Mouse (Mus musculus): Measurements from ENCODE around the gene Olfr1140.

Gene Olfr1140

DNA sequence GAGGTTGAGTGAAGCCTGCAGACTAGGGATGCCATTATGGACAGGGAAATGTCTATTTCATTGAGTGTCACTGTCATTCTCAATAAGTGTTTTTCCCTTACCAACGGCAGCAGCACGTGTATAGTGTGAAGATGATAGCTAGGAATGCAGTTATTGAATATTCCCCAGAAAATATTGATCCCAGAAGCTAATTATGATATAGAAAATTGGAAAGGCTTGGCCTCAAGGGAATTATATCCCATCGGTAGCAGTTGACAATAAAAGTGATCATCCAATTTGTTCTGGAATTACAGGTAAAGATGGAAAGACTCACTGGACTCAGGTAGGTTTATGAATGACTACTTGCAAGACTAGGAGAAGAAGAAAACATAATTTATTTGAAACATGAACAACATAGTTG is at the start of gene Olfr1140:
Gene Olfr1140 (plus strand): TSS at position 301 of the 400 bp plus-strand sequence.
- DNase-seq (ENCODE audit: low spot score) = no peak

DNA sequence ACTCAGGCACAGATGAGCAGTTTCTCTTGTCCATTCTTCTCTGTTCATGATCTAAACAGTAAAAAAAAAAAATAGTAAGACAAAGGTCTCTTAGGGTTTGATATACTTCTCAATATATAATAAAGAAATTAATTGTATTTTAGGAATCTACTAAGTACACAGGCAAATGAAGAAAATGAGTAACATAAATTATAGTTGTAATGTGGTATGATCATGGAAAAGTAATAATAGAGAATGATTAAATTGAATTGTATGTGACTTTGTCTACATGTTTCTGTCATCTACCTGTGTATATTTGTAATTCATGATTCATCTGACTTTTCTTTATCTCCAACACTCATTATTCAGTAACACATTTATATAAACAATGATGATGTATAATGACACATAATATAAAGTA is 49.7 kb upstream of the Olfr1140 start, which contains the start of gene Olfr1136:
Gene Olfr1136 (minus strand): TSS at position 101 of the 400 bp plus-strand sequence.
- DNase-seq (ENCODE audit: low spot score) = no peak

DNA sequence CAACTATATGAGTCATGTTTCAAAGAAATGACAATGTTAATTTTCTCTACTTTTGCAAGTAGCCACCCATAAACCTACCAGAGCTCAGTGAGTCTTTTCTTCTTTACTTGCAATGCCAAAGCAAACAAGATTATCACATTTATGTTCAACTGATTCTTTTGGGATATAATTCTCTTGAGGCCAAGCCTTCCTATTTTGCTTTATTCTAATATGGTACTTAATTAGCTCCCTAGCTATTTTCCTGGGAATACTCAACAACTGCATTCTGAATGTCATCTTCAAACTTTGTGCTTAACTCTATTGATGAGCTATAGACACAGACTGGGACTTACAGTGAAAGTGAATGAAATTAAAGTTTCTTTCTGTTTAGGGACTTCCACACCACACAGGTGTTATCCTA is 30.5 kb upstream of the Olfr1140 start, which contains the start of gene Olfr1137:
Gene Olfr1137 (minus strand): TSS at position 101 of the 400 bp plus-strand sequence.
- DNase-seq (ENCODE audit: low spot score) = no peak

DNA sequence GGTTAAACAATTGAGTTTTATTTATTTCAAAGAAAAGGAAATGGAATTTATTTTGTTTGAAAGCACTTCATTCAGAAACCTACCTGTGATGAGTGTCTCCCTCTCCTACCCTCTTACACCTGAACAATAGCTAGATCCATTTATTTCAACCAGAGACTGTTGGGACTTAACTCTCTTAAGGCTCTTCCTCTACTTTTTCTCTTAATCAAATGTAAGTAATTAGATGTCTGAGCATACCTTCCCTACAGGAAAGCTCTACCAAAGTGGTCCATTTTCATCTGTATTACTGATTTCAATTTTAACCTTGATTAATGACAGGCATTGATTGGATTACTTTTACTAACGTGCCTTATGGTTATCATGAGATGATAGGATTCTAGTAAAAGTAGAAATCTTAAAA is 3.7 kb upstream of the Olfr1140 start, which contains the start of gene Olfr1138:
Gene Olfr1138 (minus strand): TSS at position 101 of the 400 bp plus-strand sequence.
- DNase-seq (ENCODE audit: low spot score) = no peak

DNA sequence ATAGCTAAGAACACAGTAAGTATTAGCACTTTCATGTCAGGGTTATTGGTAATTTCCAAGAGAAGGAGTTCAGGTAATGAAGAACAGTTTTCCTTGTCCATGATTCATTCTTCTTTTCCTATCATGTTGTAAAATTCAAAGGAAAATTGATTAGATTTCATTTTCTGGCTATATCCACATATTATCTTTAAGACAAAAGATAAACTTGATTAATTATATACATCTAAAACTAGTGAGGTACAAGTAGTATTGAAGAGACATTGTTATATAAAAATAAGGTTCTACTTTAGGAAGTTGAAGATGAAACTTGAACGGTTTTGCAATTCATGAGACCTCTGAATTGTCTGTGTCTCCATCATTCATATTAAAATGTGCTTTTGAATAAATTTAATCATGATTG is 10.3 kb downstream of the Olfr1140 start, which contains the start of gene Olfr1141:
Gene Olfr1141 (minus strand): TSS at position 101 of the 400 bp plus-strand sequence.
- no peak for DNase-seq (ENCODE audit: low spot score)

DNA sequence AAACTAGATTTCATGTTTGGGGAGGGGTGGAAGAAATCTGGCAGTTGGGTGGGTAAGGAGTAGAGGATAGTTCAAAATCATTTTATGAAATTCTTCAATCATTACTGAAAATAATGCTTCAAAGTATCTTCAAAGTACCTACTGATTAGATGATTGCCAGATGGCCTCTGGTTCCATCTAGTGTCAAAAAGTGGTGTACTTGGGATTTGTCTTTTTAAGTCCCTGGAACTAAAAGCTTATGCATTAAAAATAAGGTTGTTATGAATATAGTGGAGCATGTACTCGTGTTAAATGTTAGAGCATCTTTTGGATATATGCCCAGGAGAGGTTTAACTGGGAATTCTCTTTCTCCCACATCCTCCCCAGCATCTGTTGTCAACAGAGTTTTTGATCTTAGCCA is 32.6 kb downstream of the Olfr1140 start:
- DNase-seq (ENCODE audit: low spot score) = no peak

DNA sequence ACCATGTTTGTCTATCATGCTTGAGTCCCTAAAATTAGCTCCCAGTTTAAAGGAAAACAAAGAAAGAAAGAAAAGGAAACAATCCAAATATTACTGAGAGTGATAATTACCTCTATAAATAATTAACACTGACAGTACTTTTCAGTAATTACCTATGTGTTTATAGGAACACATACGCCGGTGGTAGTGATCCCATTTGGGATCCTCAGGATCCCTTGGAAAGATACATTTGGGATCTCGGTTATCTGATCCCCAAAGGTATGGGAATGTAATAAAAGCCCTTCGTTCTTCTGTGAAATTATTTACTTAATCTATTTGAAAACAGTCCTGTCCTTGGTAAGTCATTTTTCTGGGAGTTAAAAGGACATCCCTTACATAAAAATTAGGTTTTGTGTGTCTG is 35.6 kb downstream of the Olfr1140 start, which contains the start of gene Olfr152:
Gene Olfr152 (plus strand): TSS at position 301 of the 400 bp plus-strand sequence.
- DNase-seq (ENCODE audit: low spot score) = no peak
